Mouse (Mus musculus) midbrain, embryonic 14.5 days (tissue): Measurements from ENCODE around the gene Nsrp1. TPM values are rescaled to one million over a fixed set of nuclear protein-coding genes. Genes with fewer than 3 reads are reported as not detected.
"Not testable (repeated sequence)": the region's sequence is repeated elsewhere in the genome, so short reads cannot be mapped to it uniquely, and the experiment has no call there.

ENCODE experiments used
- ATAC-seq: fragments of 200-750 bp; cut with Nextera tagmentation; 2 replicates; pipeline ENCODE4 v1.8.0; 2017; ENCODE audit warnings: moderate number of reproducible peaks, moderate library complexity; ENCODE audit not compliant: low FRiP score, low TSS enrichment
- DNase-seq: peaks from one replicate; pipeline ENCODE4 v3.0.0-alpha.2; 2015
- H3K27ac ChIP-seq: fragments of 300-500 bp; sonication (generic); replicated peaks from 2 replicates; pipeline ENCODE4 v1.5.1; 2014; ENCODE audit warnings: mild to moderate bottlenecking, low read depth, low read length, moderate library complexity
- H3K27me3 ChIP-seq: fragments of 300-500 bp; sonication (generic); 2 replicates; pipeline ENCODE4 v1.6.1; 2014; ENCODE audit warnings: low read length, control low read depth, mixed read lengths; ENCODE audit not compliant: control insufficient read depth, insufficient read depth
- H3K36me3 ChIP-seq: fragments of 300-500 bp; sonication (generic); 2 replicates; pipeline ENCODE4 v1.6.1; 2014; ENCODE audit warnings: low read length, control low read depth; ENCODE audit not compliant: control insufficient read depth, insufficient read depth
- H3K4me1 ChIP-seq: fragments of 300-500 bp; sonication (generic); 2 replicates; pipeline ENCODE4 v1.6.1; 2014; ENCODE audit warnings: mild to moderate bottlenecking, antibody characterized with exemption, low read length, control low read depth; ENCODE audit not compliant: control insufficient read depth, insufficient read depth
- H3K4me2 ChIP-seq: fragments of 300-500 bp; sonication (generic); 2 replicates; pipeline ENCODE4 v1.6.1; 2014; ENCODE audit warnings: mild to moderate bottlenecking, low read length, moderate library complexity
- H3K4me3 ChIP-seq: fragments of 300-500 bp; sonication (generic); replicated peaks from 2 replicates; pipeline ENCODE4 v1.5.1; 2014; ENCODE audit warnings: low read depth, low read length
- H3K9ac ChIP-seq: fragments of 300-500 bp; sonication (generic); replicated peaks from 2 replicates; pipeline ENCODE4 v1.6.1; 2014; ENCODE audit warnings: mild to moderate bottlenecking, low read length, moderate library complexity
- H3K9me3 ChIP-seq: fragments of 300-500 bp; sonication (generic); 2 replicates; pipeline ENCODE4 v1.6.1; 2016; ENCODE audit warnings: low read length, control low read depth, mixed read lengths; ENCODE audit not compliant: control insufficient read depth
- WGBS: fragments of 180-500 bp; shearing (Covaris S2); extraction: QIAGEN DNeasy Blood & Tissue Kit; methylation state at CpG from one replicate; pipeline ENCODE4 v1.1.7; 2014; 5-methylcytosine and 5-hydroxymethylcytosine counted together
- polyA plus RNA-seq: library from polyadenylated mRNA; unstranded; fragments of >200 nt; fragmentation: Nextera tagmentation; extraction: Ambion mirVana; gene quantifications from 2 replicates; pipeline ENCODE4 v1.2.1, GENCODE M21; 2014

The Nsrp1 gene
- polyA plus RNA-seq = 50.5 and 54.7 TPM in 2 replicates

DNA sequence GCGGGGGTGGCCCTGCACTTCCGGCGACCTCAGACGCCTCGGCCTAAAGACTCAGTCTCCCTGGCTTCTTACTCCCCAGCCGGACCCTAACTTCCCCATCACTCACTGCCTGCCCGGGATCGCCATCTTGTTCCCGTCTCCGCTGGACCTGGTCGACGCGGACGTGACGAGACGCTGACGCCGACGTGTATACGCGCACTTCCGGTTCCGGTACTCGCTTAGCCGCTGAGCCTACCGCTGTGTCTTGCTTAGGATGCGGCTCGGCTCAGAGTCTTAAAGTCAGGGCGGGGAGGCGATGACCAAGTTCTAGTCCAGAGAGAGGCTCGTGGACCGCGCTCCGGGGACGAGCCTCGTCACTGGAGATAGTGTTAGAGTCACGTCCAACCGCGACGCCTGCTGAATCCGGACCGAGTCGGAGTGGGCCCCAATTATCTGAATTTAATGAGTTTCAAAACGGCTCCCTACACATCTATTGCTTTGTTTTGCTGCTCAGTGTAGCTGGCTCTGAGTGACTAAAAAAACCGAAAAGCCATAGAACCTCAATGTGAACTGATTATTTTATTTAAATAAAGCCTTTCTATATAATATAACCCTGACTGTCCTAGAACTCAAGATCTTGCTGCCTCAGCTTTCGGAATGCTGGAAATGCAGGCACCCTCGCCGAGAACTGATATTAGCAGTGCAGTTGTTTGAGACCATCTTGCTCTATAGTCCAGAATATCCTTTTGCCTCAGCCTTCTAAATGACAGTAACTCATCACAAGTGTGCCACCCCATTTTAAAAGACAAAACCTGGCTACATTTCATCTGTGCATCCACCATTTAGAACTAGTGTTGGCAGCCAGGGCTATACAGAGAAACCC lies at the start of gene Nsrp1:
Gene Nsrp1 (minus strand): TSS at position 163 of the 862 bp plus-strand sequence.
- peak; percentile 98 for DNase-seq

DNA sequence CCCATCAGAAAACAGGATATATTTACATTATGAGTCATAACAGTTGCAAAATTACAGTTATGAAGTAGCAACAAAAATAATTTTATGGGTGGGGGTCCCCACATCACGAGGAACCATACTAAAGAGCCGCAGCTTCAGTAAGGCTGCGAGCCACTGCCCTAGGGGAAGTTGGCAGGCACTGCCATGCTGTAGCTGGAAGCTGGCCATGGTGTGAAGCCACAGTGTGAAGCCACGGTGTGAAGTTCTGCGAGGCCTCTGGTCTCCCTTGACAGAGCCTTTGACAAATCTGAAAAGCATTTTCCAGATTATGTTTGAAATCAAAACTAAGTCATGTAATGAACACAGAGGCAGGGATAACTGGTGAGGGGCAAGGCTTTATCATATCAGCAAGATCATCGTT lies 32.9 kb upstream of the Nsrp1 start:
- Histone ChIP-seq H3K4me2 (no peak overlapping the region), H3K4me1 (no peaks in the 10 kb centered on the region), H3K36me3 (no peaks in the 10 kb centered on the region), H3K4me3 (no peak overlapping the region), H3K9me3 (no peaks in the 10 kb centered on the region), H3K27me3 (no peaks in the 10 kb centered on the region), H3K27ac (no peak overlapping the region), H3K9ac (no peak overlapping the region)
- no peak for DNase-seq
- ATAC-seq = no peak
- 85% methylated on average over 6 of the region's 6 CpGs for WGBS

More for the DNA sequence above, at the start of gene Nsrp1:
- Histone ChIP-seq H3K36me3 (peaks cover 22% of the 10 kb centered on the region), H3K27ac (peak within 1 kb of the TSS; percentile 92), H3K4me1 (peaks cover 4% of the 10 kb centered on the region; the same call in 1 of the 2 replicates), H3K9me3 (no peaks in the 10 kb centered on the region), H3K9ac (peak within 1 kb of the TSS; percentile 73), H3K4me3 (peak within 1 kb of the TSS; percentile 83), H3K27me3 (no peaks in the 10 kb centered on the region), H3K4me2 (peak within 1 kb of the TSS; percentile 94)
- WGBS = 3% methylated on average over 48 of the region's 48 CpGs
- peak; percentile 94 for ATAC-seq

DNA sequence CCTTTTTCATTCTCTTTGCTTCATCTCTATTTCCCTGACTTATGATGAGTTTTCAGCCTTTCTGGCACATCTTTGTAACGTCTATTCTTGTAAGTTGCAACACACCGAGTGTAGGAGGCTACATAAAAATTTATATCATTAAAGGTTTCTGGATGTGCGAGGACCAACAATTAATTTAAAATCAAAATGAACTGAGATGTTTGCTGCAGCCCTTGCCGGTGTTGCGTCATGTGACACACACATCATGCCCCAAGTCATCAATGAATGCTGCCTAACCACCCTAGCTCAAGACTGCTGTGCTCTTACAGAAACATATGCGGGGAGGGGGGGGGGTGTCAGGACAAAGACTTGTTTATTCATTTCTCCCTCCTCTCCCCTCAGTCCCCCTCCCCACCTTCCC lies 30.2 kb upstream of the Nsrp1 start:
- Histone ChIP-seq H3K36me3 (no peaks in the 10 kb centered on the region), H3K9me3 (no peaks in the 10 kb centered on the region), H3K9ac (no peak overlapping the region), H3K27me3 (no peaks in the 10 kb centered on the region), H3K4me3 (no peak overlapping the region), H3K4me2 (no peak overlapping the region), H3K4me1 (no peaks in the 10 kb centered on the region), H3K27ac (no peak overlapping the region)
- WGBS = 91% methylated on average over 6 of the region's 6 CpGs
- no peak for ATAC-seq
- no peak for DNase-seq

DNA sequence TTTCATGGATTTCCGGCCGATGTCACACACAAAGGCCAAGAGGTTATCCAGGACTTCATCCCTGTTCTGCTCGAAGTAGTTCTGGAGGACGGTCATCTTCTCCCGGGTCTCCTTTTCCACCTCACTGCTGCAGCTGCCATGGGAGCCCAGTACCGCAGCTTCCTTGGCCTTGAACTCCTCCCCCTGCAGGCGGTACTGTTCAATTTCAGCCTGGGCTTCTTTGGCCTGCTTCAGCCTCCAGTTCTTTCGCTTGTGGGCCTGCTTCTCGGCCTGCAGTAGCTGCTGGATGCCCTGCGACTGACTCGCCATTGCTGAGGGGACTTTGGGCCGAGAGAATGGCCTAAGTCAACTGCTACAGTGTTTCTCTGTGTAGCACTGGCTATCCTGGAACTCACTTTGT lies 29.6 kb upstream of the Nsrp1 start:
- H3K36me3 ChIP-seq, H3K4me1 ChIP-seq, H3K27ac ChIP-seq, H3K27me3 ChIP-seq, H3K4me2 ChIP-seq, ATAC-seq, H3K4me3 ChIP-seq, H3K9ac ChIP-seq, H3K9me3 ChIP-seq, DNase-seq: not testable (repeated sequence)
- WGBS = 81% methylated on average over 12 of the region's 12 CpGs

DNA sequence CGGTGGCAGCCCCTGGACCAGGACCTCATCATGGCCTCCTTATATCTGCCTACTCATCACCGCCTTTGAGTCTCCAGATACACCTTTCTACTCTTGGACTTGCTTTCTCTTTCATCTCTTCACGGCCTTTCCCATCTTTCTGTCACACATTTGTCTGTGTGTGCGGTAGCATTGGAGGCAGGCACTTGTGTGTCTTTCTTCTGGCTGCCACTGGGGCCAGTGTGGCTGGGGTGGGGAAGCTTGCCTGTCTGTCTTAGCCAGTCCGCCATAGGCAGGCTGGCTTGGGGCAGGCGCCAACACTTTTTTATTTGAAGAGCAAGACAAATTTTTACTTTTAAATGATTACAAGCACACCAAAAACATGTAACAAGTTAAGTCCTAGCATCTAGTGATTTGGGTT lies 28.7 kb upstream of the Nsrp1 start:
- no peaks in the 10 kb centered on the region for H3K36me3 ChIP-seq
- no peak overlapping the region for H3K27ac ChIP-seq
- no peak for DNase-seq
- H3K4me3 ChIP-seq = no peak overlapping the region
- H3K9ac ChIP-seq = no peak overlapping the region
- H3K4me1 ChIP-seq = no peaks in the 10 kb centered on the region
- H3K4me2 ChIP-seq = no peak overlapping the region
- no peaks in the 10 kb centered on the region for H3K9me3 ChIP-seq
- WGBS = 95% methylated on average over 6 of the region's 6 CpGs
- H3K27me3 ChIP-seq = no peaks in the 10 kb centered on the region
- ATAC-seq = no peak

DNA sequence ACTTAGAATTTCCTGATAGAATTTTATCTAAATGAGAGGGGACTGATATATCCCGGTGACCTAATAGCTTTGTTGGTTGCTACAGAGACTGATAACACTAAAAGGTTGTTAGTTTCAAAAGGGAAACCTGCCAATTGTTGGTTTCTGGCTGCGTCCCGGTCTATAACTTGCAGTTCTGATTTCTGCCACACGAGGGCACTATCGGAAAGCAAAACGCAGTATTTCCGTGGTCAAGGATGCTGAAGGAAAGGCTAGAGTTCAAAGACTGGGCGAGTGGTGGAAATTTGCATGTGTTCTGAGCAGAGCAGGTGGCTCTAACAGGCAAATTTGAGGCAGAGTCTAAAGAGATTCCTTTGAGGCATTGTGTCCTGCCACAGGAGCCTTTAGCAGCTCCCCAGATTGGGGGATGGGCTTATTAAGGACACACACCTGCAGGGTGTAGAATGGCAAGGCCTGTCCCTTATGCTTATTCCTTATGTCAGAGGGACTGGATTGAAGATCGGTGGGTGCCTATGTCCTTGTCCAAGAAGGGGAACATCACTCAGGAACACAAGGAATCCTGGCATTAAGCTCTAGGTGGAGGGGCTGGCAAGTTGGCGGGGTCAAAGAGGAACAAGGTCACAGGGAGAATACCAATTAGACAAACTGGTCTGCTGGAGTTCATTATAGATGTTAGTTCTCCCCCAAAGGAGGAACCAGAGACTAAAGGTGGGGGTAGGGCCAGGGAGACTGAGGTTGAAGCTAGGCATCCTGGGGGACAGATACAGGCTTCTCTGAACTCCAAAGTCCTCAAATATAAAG lies 22.1 kb upstream of the Nsrp1 start:
- ATAC-seq (no peak), DNase-seq (peak; percentile 89)
- Histone ChIP-seq H3K4me1 (no peaks in the 10 kb centered on the region; the same call in 1 of the 2 replicates), H3K4me3 (no peak overlapping the region), H3K27ac (no peak overlapping the region), H3K9me3 (no peaks in the 10 kb centered on the region), H3K9ac (no peak overlapping the region), H3K4me2 (no peak overlapping the region), H3K36me3 (no peaks in the 10 kb centered on the region), H3K27me3 (no peaks in the 10 kb centered on the region)
- 14% methylated on average over 10 of the region's 10 CpGs for WGBS

DNA sequence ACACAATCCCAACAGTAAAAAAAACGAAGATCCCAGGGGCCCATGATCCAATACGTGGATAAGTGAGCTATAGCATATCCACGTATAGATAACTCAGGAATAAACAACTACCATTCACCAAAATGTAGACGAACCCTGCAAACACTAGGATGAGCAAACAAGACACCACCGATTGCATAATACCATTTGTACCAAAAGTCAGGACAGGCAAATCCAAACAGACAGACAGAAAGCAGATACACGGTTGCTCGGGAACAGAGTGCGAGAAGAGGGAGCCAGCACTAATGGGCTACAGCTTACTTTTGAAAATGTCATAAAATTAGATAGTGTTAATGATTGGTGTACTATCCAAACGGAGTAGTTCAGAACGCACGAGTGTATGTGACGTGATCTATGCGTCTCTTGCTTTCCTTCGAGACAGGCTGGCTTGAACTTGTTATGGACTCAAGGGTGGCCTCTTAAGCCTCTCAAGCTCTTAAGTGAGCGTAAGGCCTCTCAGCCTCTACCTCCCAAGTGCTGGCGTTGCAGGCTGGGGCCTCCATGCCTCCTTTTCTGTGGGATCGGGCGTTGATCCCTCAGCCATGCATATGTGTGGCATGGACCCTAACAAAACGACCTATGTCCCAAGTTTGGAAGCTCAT lies 20.2 kb upstream of the Nsrp1 start:
- Histone ChIP-seq H3K4me2 (no peak overlapping the region), H3K9me3 (no peaks in the 10 kb centered on the region), H3K9ac (no peak overlapping the region), H3K27ac (no peak overlapping the region), H3K4me1 (no peaks in the 10 kb centered on the region; the same call in 1 of the 2 replicates), H3K36me3 (no peaks in the 10 kb centered on the region), H3K27me3 (no peaks in the 10 kb centered on the region), H3K4me3 (no peak overlapping the region)
- ATAC-seq (no peak), DNase-seq (no peak)
- 83% methylated on average over 19 of the region's 19 CpGs for WGBS

DNA sequence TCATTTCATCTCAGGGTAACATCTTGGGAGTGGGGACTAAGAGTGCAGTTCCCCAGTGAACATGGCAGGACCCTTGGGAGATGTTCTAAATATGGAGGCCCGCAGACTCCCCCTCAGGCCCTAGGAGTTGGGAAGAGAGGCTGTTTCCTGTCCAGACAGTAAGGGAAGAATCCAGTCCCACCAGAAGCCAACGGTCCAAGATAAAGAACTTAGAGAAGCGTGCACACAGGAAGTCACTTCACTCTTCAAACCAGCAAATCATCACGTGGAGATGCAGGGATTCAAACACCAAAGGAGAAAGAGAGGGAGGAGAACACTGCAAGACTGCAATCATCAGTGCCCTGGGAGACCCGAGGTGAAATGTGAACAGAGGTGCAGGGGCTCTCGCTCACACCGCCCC lies 18.8 kb upstream of the Nsrp1 start:
- Histone ChIP-seq H3K4me3 (no peak overlapping the region), H3K4me1 (no peaks in the 10 kb centered on the region; the same call in 1 of the 2 replicates), H3K9ac (no peak overlapping the region), H3K27ac (no peak overlapping the region), H3K9me3 (no peaks in the 10 kb centered on the region), H3K4me2 (no peak overlapping the region), H3K27me3 (no peaks in the 10 kb centered on the region), H3K36me3 (no peaks in the 10 kb centered on the region)
- WGBS = 76% methylated on average over 7 of the region's 7 CpGs
- DNase-seq = no peak
- no peak for ATAC-seq
